Mouse (Mus musculus): ENCODE measurements at regions not wholly inside any gene's neighbourhood (a gene's known extent, or its start where the extent isn't known, plus 50 kb on each side); places are given as distances from the start of the nearest gene placed in this dataset.

- no peak for DNase-seq
Measured at GRCm38 (mm10) chr13:60364778-60365672, 187.9 kb upstream of the Gas1 start.

GRCm38 (mm10) chr13:60369216-60369615 lies 192.1 kb upstream of the Gas1 start:
- no peak for DNase-seq

DNA sequence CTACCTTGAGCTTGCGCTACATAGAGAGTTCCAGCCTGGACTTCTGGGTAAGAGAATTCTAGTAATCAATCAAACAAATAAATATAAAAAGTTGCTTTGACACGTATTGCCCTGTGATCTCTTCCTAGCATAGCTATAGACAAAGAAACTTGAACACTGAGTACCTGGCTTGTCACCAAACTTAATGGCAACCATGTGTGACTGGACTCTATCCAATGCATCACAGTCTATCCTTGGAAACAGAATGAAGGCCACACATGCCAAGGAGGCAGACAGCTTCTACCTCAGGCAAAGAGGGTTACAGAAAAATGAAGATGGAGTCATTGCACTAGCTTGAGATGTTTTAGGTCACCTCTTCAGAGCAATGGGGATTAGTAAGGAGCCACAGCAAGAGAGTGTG lies 194.5 kb upstream of the Gas1 start:
- no peak for DNase-seq

- no peak for DNase-seq
Measured at GRCm38 (mm10) chr13:60376705-60377104, 199.5 kb upstream of the Gas1 start.

DNA sequence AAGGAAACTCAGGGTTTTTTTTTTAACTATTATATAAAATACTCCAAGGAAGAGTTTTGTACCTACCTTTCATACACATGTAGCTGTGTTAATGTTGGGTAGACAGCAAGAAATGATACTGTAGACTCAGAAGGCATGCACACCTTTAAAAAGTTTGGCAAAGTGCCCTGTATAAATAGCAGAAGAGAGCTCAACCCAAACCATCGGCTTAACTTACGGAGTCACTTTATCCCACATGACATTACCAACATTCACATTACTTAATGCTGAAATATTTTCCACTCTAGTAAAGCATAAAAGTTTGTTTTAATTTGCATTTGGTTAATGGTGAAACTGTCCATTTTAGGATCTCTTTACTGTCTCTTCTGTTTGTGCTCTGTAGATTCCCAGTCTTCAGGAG lies 205.7 kb upstream of the Gas1 start:
- no peak for DNase-seq

DNA sequence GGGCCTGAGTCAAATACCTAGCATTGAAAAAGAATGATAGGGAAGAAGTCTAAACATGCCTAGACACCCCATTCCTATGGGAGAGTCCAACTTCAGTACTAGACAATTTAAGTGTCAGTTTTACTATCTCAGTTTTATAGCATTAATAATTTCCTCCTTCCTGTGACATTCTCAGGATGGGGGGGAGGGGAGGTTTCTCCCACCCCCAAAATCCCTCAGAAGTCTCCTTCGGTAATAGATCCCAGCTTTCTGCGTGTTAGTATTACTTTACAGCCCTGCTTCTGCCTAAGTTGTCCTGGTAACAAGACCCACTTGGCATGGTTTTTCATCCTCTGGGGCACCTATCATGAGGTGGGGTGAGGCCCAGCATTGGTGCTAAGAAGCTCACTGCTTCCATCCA lies 202.9 kb upstream of the Dapk1 start:
- DNase-seq = no peak

GRCm38 (mm10) chr13:60400764-60401487 lies 200.8 kb upstream of the Dapk1 start:
- DNase-seq = no peak

DNA sequence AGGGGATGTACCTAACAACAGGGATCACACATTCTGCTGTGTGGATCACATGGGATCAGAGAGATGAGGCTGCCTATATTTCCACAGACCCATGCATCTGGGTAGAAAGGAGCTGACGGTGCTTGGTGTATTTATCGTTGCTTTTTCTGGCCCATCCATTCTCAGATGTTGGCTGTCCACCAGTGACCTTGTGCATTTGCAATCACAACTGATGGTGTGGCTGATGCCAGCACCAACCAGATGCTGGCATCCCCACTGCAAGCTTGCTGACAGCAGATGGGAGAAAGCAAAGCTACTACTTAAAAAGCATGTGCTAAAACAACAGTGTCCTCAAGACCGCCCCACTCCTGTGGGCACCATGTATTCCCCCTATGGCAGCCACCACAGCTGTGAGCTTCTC lies 198.3 kb upstream of the Dapk1 start:
- DNase-seq = no peak

DNA sequence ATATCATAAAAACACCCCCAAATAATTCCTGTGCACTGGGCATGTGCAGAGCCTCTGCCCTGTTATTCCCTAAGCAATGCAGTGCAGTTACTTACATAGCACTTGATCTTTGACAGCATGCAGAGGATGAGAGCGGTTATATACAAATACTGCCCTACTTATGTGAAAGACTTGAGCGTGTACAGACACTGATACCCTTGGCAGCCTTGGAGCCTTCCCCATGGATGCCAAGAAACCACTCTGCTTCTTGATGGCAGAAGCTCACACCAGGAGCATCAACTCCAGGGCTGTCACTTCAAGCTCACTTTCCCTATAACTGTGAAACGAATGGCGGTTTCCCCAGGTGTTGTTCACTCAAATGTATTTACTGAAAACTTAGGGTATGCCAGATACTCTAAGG lies 194.4 kb upstream of the Dapk1 start:
- no peak for DNase-seq

- no peak for DNase-seq
Measured at GRCm38 (mm10) chr13:60409706-60410502, 191.8 kb upstream of the Dapk1 start.

DNA sequence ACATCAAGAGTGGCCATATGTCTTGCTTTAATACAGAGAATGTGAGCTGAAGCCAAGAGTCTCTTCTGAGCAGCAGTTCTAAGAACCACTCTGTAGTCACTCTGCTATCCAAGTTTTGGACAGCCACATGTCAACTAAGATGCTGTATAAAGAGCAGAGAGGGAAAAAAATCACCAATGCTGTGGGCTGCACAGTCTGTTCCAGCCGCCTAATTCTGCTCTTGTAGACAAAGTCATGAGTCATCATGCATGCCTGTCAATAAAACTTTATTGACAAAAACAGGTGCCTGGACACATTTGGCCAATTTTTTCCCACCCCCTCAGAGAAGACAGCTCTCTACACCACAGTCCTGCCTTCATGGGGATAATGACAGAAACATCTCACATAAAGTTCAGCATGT lies 185.7 kb upstream of the Dapk1 start:
- DNase-seq = no peak

DNA sequence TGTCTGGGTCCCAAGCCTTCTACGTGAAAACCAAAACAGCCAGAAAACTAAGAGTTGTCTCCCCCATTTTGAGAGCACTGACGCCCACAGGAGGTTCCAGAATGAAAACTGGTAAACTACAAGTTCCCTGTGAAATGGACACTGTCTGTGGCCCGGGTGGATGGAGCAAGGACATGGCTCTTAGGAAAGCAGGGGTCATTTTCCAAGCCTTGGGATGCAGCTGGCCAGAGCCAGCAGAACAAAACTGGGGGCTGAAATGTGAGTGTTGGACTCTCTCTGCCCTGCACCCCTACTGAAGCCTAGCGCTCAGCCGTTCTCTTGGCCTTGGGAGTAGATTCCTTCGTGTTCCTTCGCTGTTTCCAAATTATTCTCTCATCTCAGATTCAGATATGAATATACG lies 184.7 kb upstream of the Dapk1 start:
- no peak for DNase-seq

GRCm38 (mm10) chr13:60417436-60418158 lies 184.2 kb upstream of the Dapk1 start:
- DNase-seq = no peak

GRCm38 (mm10) chr13:60420386-60420785 lies 181.4 kb upstream of the Dapk1 start:
- no peak for DNase-seq

DNA sequence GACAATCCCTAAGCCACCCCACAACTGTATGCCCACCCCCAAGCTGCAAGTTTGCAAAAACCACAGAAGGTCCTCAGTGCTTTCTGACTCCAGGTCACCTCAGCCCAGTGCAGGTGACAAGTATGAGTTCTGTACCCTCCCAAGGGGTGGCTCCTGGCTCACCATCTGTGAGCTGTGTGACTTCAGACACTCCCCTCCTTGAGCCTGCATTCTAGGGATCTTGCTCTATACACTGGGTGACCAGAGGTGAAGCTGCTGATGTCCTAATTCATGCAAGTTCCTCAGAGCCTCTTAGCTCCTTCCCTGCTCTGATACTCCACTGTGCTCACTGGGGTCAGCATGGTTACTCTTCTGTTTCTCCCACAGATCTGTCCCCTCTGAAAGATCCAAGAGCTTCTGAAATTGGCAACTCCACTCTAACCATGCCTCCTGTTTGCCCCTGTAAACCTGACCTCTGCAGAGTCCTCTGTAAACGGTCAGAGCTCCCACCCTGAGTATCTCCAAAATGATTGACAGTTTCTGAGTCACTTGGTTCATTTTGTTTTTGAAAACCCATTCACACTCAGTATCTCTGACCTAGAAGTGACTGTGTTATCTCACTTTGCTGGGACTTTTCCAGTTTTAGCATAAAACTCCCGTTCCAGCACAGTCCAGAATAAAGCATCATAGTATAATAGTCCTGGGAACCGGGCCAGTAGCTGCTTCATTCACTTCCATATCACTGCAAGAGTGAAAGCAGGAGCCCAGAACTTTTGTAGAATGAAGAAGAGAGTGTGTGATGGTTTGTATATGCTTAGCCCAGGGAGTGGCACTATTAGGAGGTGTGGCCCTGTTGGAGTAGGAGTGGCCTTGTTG lies 180.7 kb upstream of the Dapk1 start:
- DNase-seq = no peak

DNA sequence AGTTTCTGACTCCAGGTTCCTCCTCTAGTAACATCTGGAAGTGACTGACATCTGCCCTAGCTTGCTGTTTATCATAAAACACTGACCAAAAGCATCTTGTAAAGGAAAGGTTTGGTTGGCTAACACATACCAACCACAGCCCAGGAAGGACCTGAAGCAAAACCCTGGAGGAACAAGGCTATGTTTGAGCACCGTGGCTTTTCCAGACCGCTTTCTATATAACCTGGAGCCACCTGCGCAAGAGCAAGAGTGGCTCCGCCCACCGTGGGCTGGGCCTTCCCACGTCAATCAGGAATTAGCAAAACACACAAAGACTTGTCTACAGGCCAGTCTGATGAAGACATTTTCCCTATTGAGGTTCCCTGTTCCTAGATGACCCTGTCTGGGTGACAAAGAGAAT lies 177.5 kb upstream of the Dapk1 start:
- DNase-seq = no peak

- DNase-seq = no peak
Measured at GRCm38 (mm10) chr13:60425140-60425539, 176.6 kb upstream of the Dapk1 start.

GRCm38 (mm10) chr13:60425556-60425955 lies 176.2 kb upstream of the Dapk1 start:
- DNase-seq = no peak

DNA sequence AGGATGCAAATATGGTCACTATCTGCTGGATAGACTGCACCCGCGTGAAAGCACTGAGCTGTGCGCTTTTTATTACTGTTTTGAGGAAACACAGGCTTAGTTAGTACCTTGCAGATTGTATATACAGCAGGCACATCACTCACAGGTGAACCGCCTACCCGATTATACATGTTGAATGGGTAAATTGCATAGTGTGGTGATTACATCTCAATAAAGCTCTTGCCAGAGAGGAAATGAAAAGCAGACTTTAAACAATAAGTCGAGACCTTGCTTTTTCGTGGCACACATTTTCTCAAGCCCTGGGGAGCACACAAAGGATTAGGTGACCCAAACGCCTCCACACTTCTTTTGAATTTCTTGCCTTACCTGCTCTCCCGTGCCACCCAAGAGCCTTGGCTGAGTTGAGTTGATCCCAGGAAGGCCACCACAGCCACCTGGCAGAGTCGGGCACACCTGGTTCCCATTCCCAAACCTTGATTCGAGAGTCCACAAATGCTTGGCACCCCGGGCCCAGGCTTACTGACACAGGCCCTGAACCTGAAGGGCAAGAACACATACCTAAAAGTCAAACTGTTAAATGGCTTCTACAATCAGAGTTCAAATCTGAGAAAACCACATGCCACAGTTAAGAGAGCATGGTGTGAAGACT lies 175.4 kb upstream of the Dapk1 start:
- no peak for DNase-seq

- DNase-seq = no peak
Measured at GRCm38 (mm10) chr13:60427077-60427476, 174.7 kb upstream of the Dapk1 start.

- DNase-seq = no peak
Measured at GRCm38 (mm10) chr13:60427755-60428385, 173.9 kb upstream of the Dapk1 start.
